Mouse (Mus musculus): ENCODE measurements around the gene Spata5.
A peak's percentile ranks its signal among the peaks of the same experiment; 100 is the strongest.

The Spata5 gene

DNA sequence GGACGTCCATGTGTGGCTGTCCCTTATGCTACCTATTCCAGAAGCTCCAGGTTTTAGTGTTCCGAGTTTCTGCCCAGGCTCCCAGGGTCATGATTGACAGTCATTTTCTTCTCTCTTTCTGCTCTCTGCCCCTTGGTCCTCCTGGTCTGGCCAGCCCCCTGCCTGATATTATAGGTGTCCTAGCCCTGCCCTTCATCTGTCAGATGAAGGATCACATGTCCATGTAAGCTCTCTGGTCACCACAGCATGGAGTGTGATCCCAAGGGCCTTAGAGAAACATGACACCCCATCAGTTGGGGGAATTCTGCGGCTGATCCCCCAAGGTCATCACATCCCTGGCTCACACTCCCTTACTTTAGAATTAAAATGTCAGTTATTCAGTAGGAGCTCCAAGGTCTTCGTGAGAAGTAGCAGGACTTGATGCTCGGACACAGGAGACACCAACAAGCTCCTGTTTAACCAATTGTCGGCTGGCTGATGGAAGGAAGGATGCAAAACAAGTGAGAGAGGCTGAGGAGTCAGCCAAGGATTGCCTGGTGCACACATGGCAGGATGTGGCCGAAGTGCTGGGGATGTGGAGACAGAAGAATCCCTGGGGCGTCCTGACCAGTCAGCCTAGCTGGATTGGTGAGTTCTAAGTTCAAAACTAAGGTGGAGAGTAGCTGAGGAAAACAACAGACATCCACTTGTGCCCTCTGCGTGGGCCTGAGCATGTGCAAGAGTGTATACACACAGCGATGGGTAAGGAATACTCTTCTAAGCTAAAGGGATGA is 195.4 kb downstream of the Spata5 start:
- no peak for DNase-seq (ENCODE audit: low spot score)

DNA sequence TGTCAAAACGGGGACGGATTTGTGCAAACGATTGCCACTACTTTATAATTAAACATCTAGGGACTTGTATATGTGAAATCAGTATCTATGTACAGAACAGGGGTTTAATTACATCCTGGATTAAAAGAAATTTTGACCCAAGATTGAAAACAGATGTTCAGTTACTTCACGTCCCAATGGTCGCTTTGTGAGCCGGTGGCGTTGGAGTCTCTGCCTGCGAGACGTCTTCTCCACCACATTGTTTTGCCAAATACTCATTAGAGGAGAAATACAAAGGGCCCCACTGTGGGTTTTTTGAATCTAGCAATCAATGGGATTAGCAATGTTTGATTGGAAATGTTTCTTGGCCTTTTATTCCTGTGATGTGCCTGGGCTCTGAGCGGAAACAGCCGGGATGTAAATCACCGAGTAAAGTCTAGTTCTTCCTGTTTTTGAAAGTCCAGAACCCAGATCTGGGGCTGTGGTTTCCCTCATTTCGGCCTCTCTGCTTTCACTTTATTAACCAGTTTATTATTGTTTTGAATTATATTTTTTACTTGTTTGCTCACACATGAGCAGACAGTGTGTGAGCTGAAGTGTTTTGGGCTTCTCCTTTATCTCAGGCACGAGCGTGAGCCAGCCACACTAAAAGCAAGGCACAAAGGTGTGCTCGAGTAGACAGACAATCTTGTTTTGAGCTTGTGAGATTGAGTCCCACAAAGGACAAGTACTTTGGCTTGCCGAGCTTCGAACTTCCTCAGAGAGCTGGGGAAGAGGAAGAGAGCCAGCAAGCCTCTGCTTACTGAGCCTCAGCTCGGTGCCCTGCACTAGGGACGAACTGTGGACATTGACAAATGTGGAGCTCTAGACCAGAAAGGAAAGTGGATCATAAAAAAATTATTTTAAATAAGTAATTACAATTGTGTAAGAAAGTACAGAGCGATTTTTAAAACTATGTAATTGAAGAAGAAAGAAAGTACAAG is 197.2 kb downstream of the Spata5 start:
- peak; percentile 47 for DNase-seq (ENCODE audit: low spot score)
